Mouse (Mus musculus) liver, adult (tissue): ENCODE measurements around the gene Tmem160.

Experiments used
- GATA4 ChIP-seq: IDR thresholded peaks from 2 replicates; pipeline ENCODE4 v1.6.1; 2014; ENCODE audit warnings: mild to moderate bottlenecking, low read length; ENCODE audit not compliant: insufficient replicate concordance

Tmem160 gene

DNA sequence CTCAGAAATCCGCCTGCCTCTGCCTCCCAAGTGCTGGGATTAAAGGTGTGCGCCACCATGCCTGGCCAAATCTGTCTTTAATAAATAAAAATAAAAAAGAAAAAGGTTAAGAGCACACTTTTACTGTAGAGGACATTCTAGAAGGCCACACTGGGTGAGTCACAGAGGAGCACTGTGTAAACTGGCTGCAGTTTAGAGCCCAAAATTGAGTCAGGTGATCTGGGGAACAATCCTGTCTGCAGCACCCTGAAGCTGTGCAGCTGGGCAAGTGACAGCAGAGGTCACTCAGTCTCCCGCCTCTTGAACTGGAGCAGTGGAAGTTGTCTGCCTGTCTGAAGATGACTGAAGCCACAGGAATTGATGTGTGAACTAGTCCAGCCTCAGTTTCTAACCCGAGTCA is 49.0 kb downstream of the Tmem160 start:
- no peak for TF ChIP-seq GATA4

GRCm38 (mm10) chr7:16504573-16505225 is 52.1 kb downstream of the Tmem160 start:
- no peak for TF ChIP-seq GATA4
